Mouse (Mus musculus): ENCODE measurements around the gene Tcl1b5. TPM values are rescaled to one million over a fixed set of nuclear protein-coding genes. Genes with fewer than 3 reads are reported as not detected.
"Not testable (repeated sequence)": the region's sequence is repeated elsewhere in the genome, so short reads cannot be mapped to it uniquely, and the experiment has no call there.

Gene Tcl1b5
- total and polyA plus RNA-seq, 3 experiments, result not detected

DNA sequence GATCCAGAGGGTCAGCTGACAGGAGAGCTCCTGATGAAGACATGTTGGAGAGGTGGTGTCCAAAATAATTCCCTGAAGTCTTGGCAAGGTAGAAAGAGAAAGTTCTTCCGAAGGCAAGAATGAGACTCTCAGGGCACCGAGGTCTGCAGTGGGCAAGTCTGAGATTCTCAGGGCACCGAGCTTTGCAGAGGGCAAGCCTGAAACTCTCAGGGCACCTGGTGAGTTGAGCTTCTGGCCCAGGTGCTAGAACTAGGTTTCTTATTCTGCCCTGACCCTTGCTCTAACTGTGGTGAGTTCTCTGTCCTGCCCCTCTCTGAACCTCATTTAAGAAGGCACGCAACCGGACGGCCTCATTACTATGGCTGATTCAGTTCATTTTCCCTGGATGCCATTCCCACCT is 14.6 kb downstream of the Tcl1b5 start, which contains the start of gene Tcl1b3:
Gene Tcl1b3 (plus strand): TSS at position 301 of the 400 bp plus-strand sequence.
- H3K4me1 ChIP-seq (ENCODE audit: insufficient read depth, low read depth, low read length); ATAC-seq (ENCODE audit: extremely low read depth, insufficient number of reproducible peaks, low FRiP score, poor library complexity, severe bottlenecking); DNase-seq (ENCODE audit: low spot score); H3K4me3 ChIP-seq (ENCODE audit: low read depth, low read length); H3K36me3 ChIP-seq (replicated peaks); H3K27me3 ChIP-seq (ENCODE audit: insufficient read depth, low read length): not testable (repeated sequence)
- peaks cover 49% of the 10 kb centered on the region for H3K9me3 ChIP-seq (replicated peaks)

DNA sequence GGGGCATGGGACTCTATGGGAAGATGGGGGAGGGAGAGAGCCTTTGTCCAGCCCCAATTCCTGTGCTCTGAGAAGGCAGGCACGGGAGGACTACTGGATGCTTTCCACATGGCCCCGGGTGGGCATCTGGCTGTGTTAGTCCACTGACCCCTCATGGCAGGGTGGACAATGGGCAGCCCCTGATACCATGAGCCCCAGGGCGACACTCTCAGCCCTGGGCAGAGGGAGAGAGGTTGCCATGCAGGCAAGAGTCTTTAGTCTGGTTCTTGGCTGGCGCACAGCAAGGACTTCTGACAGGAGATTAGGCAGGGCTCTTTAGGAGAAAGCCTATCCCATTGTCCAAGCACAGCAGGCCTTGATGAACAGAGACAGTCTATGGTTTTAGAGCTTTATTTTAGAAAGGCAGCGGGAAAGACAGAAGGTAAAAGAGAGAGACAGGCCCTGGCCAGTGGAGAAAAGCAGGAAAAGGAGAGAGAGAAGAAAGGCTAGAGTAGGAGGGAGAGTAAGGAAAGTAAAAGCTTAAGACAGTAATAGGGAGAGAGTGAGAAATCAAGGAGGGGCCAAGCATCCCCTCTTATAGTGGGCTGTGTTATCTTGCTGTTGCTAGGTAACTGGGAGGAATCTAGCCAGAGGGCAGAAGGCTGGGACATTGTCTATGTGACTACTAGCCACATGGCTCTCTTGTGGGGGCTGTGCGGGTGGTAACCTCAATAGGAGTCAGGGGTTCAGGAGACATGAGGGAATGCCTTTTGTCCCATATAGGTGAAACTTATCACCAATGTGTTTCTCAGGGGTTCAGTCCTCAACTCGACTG is 23.7 kb downstream of the Tcl1b5 start:
- not testable (repeated sequence) for H3K36me3 ChIP-seq (replicated peaks); H3K27me3 ChIP-seq (ENCODE audit: insufficient read depth, low read length); DNase-seq (ENCODE audit: low spot score); H3K4me1 ChIP-seq (ENCODE audit: insufficient read depth, low read depth, low read length); ATAC-seq (ENCODE audit: extremely low read depth, insufficient number of reproducible peaks, low FRiP score, poor library complexity, severe bottlenecking); H3K4me3 ChIP-seq (ENCODE audit: low read depth, low read length)
- H3K9me3 ChIP-seq (replicated peaks), result peaks cover 48% of the 10 kb centered on the region

DNA sequence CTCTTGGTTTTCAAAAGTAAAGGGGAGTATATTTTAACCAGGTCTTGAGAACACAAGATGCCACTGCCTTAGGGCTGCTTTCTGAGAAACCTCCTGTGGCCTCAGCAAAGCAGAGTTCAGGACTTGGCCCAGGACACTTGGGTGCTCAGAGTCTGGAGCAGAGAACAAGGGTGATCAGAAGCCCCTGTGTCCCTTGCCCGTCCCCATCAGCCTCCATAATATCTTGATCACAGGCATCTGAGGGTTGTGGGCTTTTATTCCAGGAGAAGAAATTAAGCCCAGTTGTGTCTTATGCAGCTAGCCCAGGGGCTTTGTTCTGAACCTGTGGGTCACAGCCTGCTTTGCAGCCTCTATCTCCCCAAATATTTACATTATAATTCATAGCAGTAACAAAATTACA is 25.5 kb downstream of the Tcl1b5 start, which contains the start of gene Tcl1b4:
Gene Tcl1b4 (plus strand): TSS at position 301 of the 400 bp plus-strand sequence.
- not testable (repeated sequence) for H3K4me3 ChIP-seq (ENCODE audit: low read depth, low read length); H3K4me1 ChIP-seq (ENCODE audit: insufficient read depth, low read depth, low read length); H3K36me3 ChIP-seq (replicated peaks); H3K27me3 ChIP-seq (ENCODE audit: insufficient read depth, low read length); DNase-seq (ENCODE audit: low spot score); ATAC-seq (ENCODE audit: extremely low read depth, insufficient number of reproducible peaks, low FRiP score, poor library complexity, severe bottlenecking)
- peaks cover 57% of the 10 kb centered on the region for H3K9me3 ChIP-seq (replicated peaks)

DNA sequence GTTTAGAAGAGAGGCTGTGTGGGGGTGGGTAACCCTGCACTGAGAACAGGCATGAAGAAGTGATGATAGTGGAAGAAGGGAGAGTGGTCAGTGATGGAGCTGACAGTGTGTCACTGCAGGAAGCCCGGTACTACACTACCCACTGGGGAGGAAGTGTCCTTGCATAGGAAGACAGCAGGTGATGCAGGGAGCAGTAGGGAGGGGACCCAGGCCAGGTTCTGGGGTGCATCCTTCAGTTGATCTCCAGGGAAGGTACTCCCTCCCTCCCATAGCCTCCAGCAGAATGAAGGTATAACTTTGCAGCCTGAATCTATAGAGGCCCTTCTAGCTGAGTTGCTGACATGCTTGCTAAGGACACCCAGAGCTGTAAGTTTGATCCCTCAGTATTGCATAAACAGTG is 30.9 kb downstream of the Tcl1b5 start:
- no peak overlapping the region for H3K4me3 ChIP-seq (ENCODE audit: low read depth, low read length)
- ATAC-seq (ENCODE audit: extremely low read depth, insufficient number of reproducible peaks, low FRiP score, poor library complexity, severe bottlenecking) (no peak), DNase-seq (ENCODE audit: low spot score) (no peak)
- no peaks in the 10 kb centered on the region for H3K27me3 ChIP-seq (ENCODE audit: insufficient read depth, low read length)
- peaks cover 66% of the 10 kb centered on the region for H3K9me3 ChIP-seq (replicated peaks)
- no peaks in the 10 kb centered on the region for H3K4me1 ChIP-seq (ENCODE audit: insufficient read depth, low read depth, low read length)
- H3K36me3 ChIP-seq (replicated peaks), result no peaks in the 10 kb centered on the region
- TF ChIP-seq GATA2 (IDR thresholded peaks at IDR 0.05; ENCODE audit: borderline replicate concordance, low read depth, low read length) (no peak), TAL1 (conservative IDR thresholded peaks at IDR 0.05; ENCODE audit: low read depth, low read length) (no peak), GATA1 (IDR thresholded peaks at IDR 0.05; ENCODE audit: borderline replicate concordance, low read length) (no peak), CTCF (IDR thresholded peaks at IDR 0.05; ENCODE audit: low read depth, low read length) (no peak), POLR2AphosphoS5 (IDR thresholded peaks at IDR 0.05; ENCODE audit: insufficient replicate concordance, low read depth, low read length) (no peak)

DNA sequence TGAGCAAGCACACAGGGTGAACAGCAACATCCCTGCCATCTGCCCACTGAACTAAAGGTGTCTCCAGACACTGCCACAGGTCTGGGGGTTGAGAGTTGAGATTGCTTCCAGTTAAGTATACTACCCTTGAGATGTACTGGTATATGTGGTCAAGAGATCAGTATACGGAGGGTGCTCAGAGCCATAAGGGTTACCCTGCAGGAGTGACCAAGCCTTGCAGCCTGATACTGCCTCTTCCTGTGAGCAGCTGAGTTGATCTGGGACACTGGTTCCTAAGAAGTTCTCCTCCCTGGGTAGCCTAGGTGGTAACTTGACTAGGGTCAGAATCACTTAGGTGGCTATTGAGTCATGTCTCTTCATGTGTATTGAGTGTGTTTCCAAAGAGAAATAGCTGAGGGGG is 32.3 kb downstream of the Tcl1b5 start:
- Histone ChIP-seq H3K36me3 (replicated peaks) (no peaks in the 10 kb centered on the region), H3K4me1 (ENCODE audit: insufficient read depth, low read depth, low read length) (no peaks in the 10 kb centered on the region), H3K27me3 (ENCODE audit: insufficient read depth, low read length) (no peaks in the 10 kb centered on the region), H3K4me3 (ENCODE audit: low read depth, low read length) (no peak overlapping the region), H3K9me3 (replicated peaks) (peaks cover 71% of the 10 kb centered on the region)
- DNase-seq (ENCODE audit: low spot score), result no peak
- no peak for TF ChIP-seq TAL1 (conservative IDR thresholded peaks at IDR 0.05; ENCODE audit: low read depth, low read length)
- ATAC-seq (ENCODE audit: extremely low read depth, insufficient number of reproducible peaks, low FRiP score, poor library complexity, severe bottlenecking), result no peak

DNA sequence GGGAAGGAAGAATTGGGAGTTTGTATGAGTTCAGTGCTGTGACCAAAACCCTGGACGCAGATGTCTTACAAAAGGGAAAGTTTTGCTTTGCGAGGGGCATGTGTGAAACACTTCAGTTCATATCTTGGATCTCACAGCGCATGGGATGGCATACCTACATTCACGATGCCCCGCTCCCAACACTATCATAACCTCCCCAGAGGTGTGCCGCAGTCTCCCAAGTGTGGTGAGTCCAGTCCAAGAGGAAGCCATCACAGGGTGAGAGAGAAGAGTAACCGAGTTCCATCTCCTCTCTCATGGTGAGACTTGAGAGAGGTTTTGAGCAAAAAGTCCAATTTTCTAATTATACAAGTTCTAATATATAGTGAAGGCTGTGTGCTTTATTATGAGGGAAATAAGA is 33.1 kb downstream of the Tcl1b5 start:
- TF ChIP-seq GATA2 (IDR thresholded peaks at IDR 0.05; ENCODE audit: borderline replicate concordance, low read depth, low read length) (no peak), POLR2AphosphoS5 (IDR thresholded peaks at IDR 0.05; ENCODE audit: insufficient replicate concordance, low read depth, low read length) (no peak), GATA1 (IDR thresholded peaks at IDR 0.05; ENCODE audit: borderline replicate concordance, low read length) (no peak), CTCF (IDR thresholded peaks at IDR 0.05; ENCODE audit: low read depth, low read length) (no peak), TAL1 (conservative IDR thresholded peaks at IDR 0.05; ENCODE audit: low read depth, low read length) (no peak)
- ATAC-seq (ENCODE audit: extremely low read depth, insufficient number of reproducible peaks, low FRiP score, poor library complexity, severe bottlenecking) (no peak), DNase-seq (ENCODE audit: low spot score) (no peak)
- Histone ChIP-seq H3K4me3 (ENCODE audit: low read depth, low read length) (no peak overlapping the region), H3K9me3 (replicated peaks) (peaks cover 71% of the 10 kb centered on the region), H3K27me3 (ENCODE audit: insufficient read depth, low read length) (no peaks in the 10 kb centered on the region), H3K4me1 (ENCODE audit: insufficient read depth, low read depth, low read length) (no peaks in the 10 kb centered on the region), H3K36me3 (replicated peaks) (no peaks in the 10 kb centered on the region)

DNA sequence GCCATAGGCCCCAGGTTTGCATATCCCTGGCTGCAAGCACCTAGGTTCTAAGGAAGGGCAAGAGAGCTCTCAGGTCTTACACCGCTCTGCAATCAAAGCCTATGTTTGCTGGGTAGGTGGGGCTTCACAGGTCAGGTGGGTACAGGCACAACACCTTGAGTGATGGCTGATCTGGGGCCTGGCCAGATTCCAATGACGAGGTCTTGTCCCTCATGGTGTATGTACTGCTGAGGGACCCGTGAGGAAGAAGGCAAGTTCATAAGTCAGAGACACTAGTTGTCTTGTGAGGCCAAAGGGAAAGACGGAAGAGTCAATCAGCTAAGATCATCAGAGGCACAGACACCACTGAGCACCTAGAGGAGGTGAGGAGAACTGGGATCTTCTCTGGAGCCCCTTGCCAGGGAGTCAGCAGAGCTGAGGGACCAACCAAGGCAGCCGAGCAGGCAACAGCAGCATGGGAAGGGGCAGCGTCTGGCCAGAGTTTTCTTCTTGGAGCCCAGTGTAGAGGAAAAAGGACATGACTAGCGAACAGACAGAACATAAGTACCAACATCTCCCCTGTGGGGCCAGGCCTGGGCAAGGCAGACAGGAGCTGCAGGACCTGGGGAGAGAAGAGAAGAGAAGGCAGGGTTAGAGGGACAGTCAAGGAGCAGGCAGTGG is 41.1 kb downstream of the Tcl1b5 start:
- DNase-seq (ENCODE audit: low spot score) (no peak), ATAC-seq (ENCODE audit: extremely low read depth, insufficient number of reproducible peaks, low FRiP score, poor library complexity, severe bottlenecking) (no peak)
- Histone ChIP-seq H3K4me1 (ENCODE audit: insufficient read depth, low read depth, low read length) (no peaks in the 10 kb centered on the region), H3K9me3 (replicated peaks) (peaks cover 82% of the 10 kb centered on the region), H3K4me3 (ENCODE audit: low read depth, low read length) (no peak overlapping the region), H3K27me3 (ENCODE audit: insufficient read depth, low read length) (peaks cover under 1% of the 10 kb centered on the region; the same call in 1 of the 2 replicates), H3K36me3 (replicated peaks) (no peaks in the 10 kb centered on the region)
- TF ChIP-seq CTCF (IDR thresholded peaks at IDR 0.05; ENCODE audit: low read depth, low read length), result no peak

Measured in G1E (cell line).